Mouse (Mus musculus) leukemia stem cell, adult 10-12 weeks (primary cell): ENCODE measurements around the gene Pwwp2a. TPM values are rescaled to one million over a fixed set of nuclear protein-coding genes. Genes with fewer than 3 reads are reported as not detected.

ENCODE experiments used
- polyA plus RNA-seq: library from polyadenylated mRNA; stranded (reverse); fragments of >175 nt; gene quantifications from 2 replicates; pipeline ENCODE4 v1.2.3, GENCODE M21; 2012; ENCODE audit warnings: low replicate concordance

Gene Pwwp2a
- 6.3 and 9.1 TPM in 2 replicates for polyA plus RNA-seq

GRCm38 (mm10) chr11:43681472-43682414, at the start of gene Pwwp2a:
Gene Pwwp2a (plus strand): TSS chr11:43681998.

DNA sequence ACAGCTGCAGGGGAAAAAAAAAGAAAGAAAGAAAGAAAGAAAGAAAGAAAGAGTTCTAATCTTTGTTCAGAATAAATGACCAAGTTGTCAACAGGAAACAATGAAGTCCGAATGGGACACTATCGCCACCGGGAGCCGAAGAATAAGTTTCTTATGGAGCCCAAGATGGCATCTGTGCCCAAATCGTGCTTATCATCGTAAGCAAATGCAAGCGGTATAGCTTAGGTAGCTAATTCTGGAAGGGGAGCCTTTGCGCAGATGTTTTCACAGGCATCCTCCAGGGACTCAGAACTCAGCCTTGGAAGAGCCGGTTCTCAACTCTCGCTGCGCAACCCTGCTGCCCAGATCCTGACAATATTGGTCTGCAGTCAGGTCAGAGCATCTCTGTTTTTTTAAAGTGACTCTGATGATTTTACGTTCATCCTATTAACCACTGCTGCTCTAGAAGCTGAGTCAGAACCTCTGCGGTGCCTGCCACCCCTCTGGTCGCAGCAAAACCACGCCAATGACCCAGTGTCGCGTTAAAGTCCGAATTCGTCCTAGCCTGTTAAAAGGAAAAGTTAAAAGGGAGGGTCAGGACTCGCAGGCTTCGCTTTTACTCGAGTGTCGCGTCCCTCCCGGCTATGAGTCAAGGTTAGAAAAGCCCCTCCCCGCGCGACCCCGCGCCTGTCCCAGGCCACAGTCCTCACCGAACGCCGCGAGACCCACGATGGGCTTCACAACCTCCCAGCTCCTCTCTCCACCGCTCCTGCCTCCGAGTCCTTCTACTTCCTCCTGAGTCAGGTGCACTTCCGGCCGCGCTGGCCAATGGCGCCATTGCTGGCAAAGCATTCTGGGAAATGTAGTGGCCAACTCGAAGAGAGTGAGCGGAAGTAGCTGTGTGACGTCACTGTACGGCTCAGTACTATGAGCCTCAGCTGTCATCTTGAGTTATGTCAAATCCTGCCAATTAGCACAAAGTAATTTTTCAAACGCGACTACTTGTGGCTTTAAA, 65.7 kb downstream of the Pwwp2a start, which contains the start of gene Ttc1:
Ttc1 (minus strand) TSS at position 776 of the 994 bp plus-strand sequence.

Other genes starting within 250 kb of the Pwwp2a start
- gene Slu7, start 248.3 kb upstream of the Pwwp2a start, polyA plus RNA-seq, result 1.7 and 2.0 TPM in 2 replicates
- 0.20 and 0.53 TPM in 2 replicates for gene C1qtnf2, start 207.7 kb upstream of the Pwwp2a start, polyA plus RNA-seq
- 0.48 TPM in 1 of 2 replicates, not detected in the other for gene Ccnjl, start 153.2 kb upstream of the Pwwp2a start, polyA plus RNA-seq
- not detected in 2 replicates for gene 4933415A04Rik, start 95.0 kb upstream of the Pwwp2a start, polyA plus RNA-seq
- gene Fabp6, start 80.5 kb upstream of the Pwwp2a start, polyA plus RNA-seq, result not detected in 2 replicates
- 2.1 and 13.2 TPM in 2 replicates for gene Ttc1, start 66.0 kb downstream of the Pwwp2a start, polyA plus RNA-seq
- gene Adra1b, start 219.2 kb downstream of the Pwwp2a start, polyA plus RNA-seq, result 0.10 TPM in 1 of 2 replicates, not detected in the other